Mouse (Mus musculus) heart, adult 10 weeks (tissue): Measurements from ENCODE around the gene Cd46. TPM values are rescaled to one million over a fixed set of nuclear protein-coding genes. Genes with fewer than 3 reads are reported as not detected.

Source experiments
- polyA plus RNA-seq: library from polyadenylated mRNA; stranded (reverse); fragments of 350-450 nt; fragmentation: Illumina TruSeq; extraction: RNeasy Lipid Tissue Mini Kit (QIAGEN cat#74804); gene quantifications from one replicate; pipeline ENCODE4 v1.2.3, GENCODE M21; 2014; ENCODE audit warnings: low read depth, low replicate concordance

Gene Cd46
- 1.5 TPM for polyA plus RNA-seq

GRCm38 (mm10) chr1:195092220-195092720 lies at the start of gene Cd46:
TSS of gene Cd46 (minus strand) at chr1:195092249.

GRCm38 (mm10) chr1:195130953-195131674 lies 39.1 kb upstream of the Cd46 start, which contains the start of gene Cr1l:
TSS of gene Cr1l (minus strand) at chr1:195131586.

Other genes starting within 250 kb of the Cd46 start
- gene Cd34, start 153.4 kb downstream of the Cd46 start, polyA plus RNA-seq: 113 TPM
- 85.3 TPM for gene Cr1l, start 39.3 kb upstream of the Cd46 start, polyA plus RNA-seq
- not detected for gene Cr2, start 84.5 kb upstream of the Cd46 start, polyA plus RNA-seq